8 mouse cellular contexts compared by ENCODE assay signal in genomic region chr2:165287202-165287984, GRCm38 (mm10). TPM values are rescaled to one million over a fixed set of nuclear protein-coding genes. Genes with fewer than 3 reads are reported as not detected.
DNase-seq lines count a peak whose midpoint lies in the region; ATAC-seq and TF ChIP-seq lines count a peak whose summit lies in the region.

TSS of gene Slc35c2 (minus strand) at chr2:165287869.

- peak; percentile 92 for ATAC-seq in forebrain, embryonic 11.5 days (replicated peaks; ENCODE audit: low FRiP score)
- peak; percentile 92 for ATAC-seq in heart, embryonic 16.5 days (replicated peaks; ENCODE audit: extremely low read depth, insufficient read depth, low FRiP score)
- peak; percentile 63 for ATAC-seq in liver, embryonic 15.5 days (ENCODE audit: insufficient read depth)
- peak; percentile 95 for ATAC-seq in neural tube, embryonic 13.5 days (ENCODE audit: low read depth)

- peak; percentile 84 for TF ChIP-seq POLR2A in testis, adult 2 months (IDR thresholded peaks at IDR 0.05; ENCODE audit: control insufficient read depth, low read depth, low read length)

- H3K27ac ChIP-seq in forebrain, embryonic 11.5 days (ENCODE audit: low read depth, low read length), result no peak within 1 kb of the TSS
- H3K27ac ChIP-seq in heart, embryonic 16.5 days (ENCODE audit: low read length), result peak within 1 kb of the TSS; percentile 71
- peak within 1 kb of the TSS; percentile 72 for H3K27ac ChIP-seq in liver, embryonic 15.5 days (replicated peaks)
- H3K27ac ChIP-seq in neural tube, embryonic 13.5 days (replicated peaks), result peak within 1 kb of the TSS; percentile 82
- peak within 1 kb of the TSS; percentile 63 for H3K27ac ChIP-seq in testis, adult 2 months (ENCODE audit: control insufficient read depth, insufficient read depth, low read depth, low read length)

- peaks cover 6% of the 10 kb centered on the region; the same call in 1 of the 2 replicates for H3K36me3 ChIP-seq in forebrain, embryonic 11.5 days (ENCODE audit: control insufficient read depth, insufficient read depth, low read length)
- H3K36me3 ChIP-seq in heart, embryonic 16.5 days (ENCODE audit: control insufficient read depth, insufficient read depth), result peaks cover 16% of the 10 kb centered on the region
- H3K36me3 ChIP-seq in liver, embryonic 15.5 days (replicated peaks), result peaks cover 25% of the 10 kb centered on the region
- H3K36me3 ChIP-seq in neural tube, embryonic 13.5 days, result peaks cover 43% of the 10 kb centered on the region
- H3K36me3 ChIP-seq in testis, adult 2 months (ENCODE audit: control insufficient read depth, insufficient read depth, low read length), result no peaks in the 10 kb centered on the region

- H3K4me2 ChIP-seq in forebrain, embryonic 11.5 days (ENCODE audit: low read depth, low read length, severe bottlenecking), result peak within 1 kb of the TSS; percentile 97
- peak within 1 kb of the TSS; percentile 92 for H3K4me2 ChIP-seq in heart, embryonic 16.5 days (ENCODE audit: low read depth, low read length)
- H3K4me2 ChIP-seq in liver, embryonic 15.5 days, result peak within 1 kb of the TSS; percentile 92
- H3K4me2 ChIP-seq in neural tube, embryonic 13.5 days, result peak within 1 kb of the TSS; percentile 88

- peak within 1 kb of the TSS; percentile 75 for H3K9ac ChIP-seq in forebrain, embryonic 11.5 days (ENCODE audit: low read length)
- H3K9ac ChIP-seq in heart, embryonic 16.5 days (ENCODE audit: low read length), result peak within 1 kb of the TSS; percentile 71
- peak within 1 kb of the TSS; percentile 57 for H3K9ac ChIP-seq in liver, embryonic 15.5 days
- H3K9ac ChIP-seq in neural tube, embryonic 13.5 days, result peak within 1 kb of the TSS; percentile 75

- H3K27me3 ChIP-seq in forebrain, embryonic 11.5 days (ENCODE audit: control insufficient read depth, insufficient read depth, low read length), result no peaks in the 10 kb centered on the region
- no peaks in the 10 kb centered on the region for H3K27me3 ChIP-seq in heart, embryonic 16.5 days (ENCODE audit: control insufficient read depth, insufficient read depth, low read length)
- H3K27me3 ChIP-seq in liver, embryonic 15.5 days, result no peaks in the 10 kb centered on the region
- no peaks in the 10 kb centered on the region for H3K27me3 ChIP-seq in neural tube, embryonic 13.5 days
- H3K27me3 ChIP-seq in testis, adult 2 months (ENCODE audit: control insufficient read depth, insufficient read depth, low read length), result no peaks in the 10 kb centered on the region

- H3K4me1 ChIP-seq in forebrain, embryonic 11.5 days (replicated peaks; ENCODE audit: control insufficient read depth, insufficient read depth, low read length), result peaks cover 8% of the 10 kb centered on the region
- H3K4me1 ChIP-seq in heart, embryonic 16.5 days (ENCODE audit: control insufficient read depth, insufficient read depth, low read length), result peaks cover 13% of the 10 kb centered on the region
- peaks cover 49% of the 10 kb centered on the region for H3K4me1 ChIP-seq in liver, embryonic 15.5 days (replicated peaks)
- H3K4me1 ChIP-seq in neural tube, embryonic 13.5 days (replicated peaks), result peaks cover 33% of the 10 kb centered on the region
- peaks cover 12% of the 10 kb centered on the region for H3K4me1 ChIP-seq in testis, adult 2 months (ENCODE audit: control insufficient read depth, insufficient read depth, low read length)

- no peak for TF ChIP-seq CTCF in testis, adult 2 months (IDR thresholded peaks at IDR 0.05; ENCODE audit: control insufficient read depth, insufficient read depth, insufficient replicate concordance, low read depth, low read length)

- H3K9me3 ChIP-seq in forebrain, embryonic 11.5 days (ENCODE audit: control insufficient read depth, low read length), result no peaks in the 10 kb centered on the region
- no peaks in the 10 kb centered on the region for H3K9me3 ChIP-seq in heart, embryonic 16.5 days (replicated peaks; ENCODE audit: control insufficient read depth, low read length)
- H3K9me3 ChIP-seq in liver, embryonic 15.5 days (replicated peaks), result no peaks in the 10 kb centered on the region
- no peaks in the 10 kb centered on the region for H3K9me3 ChIP-seq in neural tube, embryonic 13.5 days

- peak within 1 kb of the TSS; percentile 76 for H3K4me3 ChIP-seq in forebrain, embryonic 11.5 days (ENCODE audit: low read depth, low read length)
- peak within 1 kb of the TSS; percentile 60 for H3K4me3 ChIP-seq in heart, embryonic 16.5 days (ENCODE audit: low read length)
- peak within 1 kb of the TSS; percentile 68 for H3K4me3 ChIP-seq in liver, embryonic 15.5 days (replicated peaks)
- H3K4me3 ChIP-seq in neural tube, embryonic 13.5 days, result peak within 1 kb of the TSS; percentile 63
- peak within 1 kb of the TSS; percentile 87 for H3K4me3 ChIP-seq in testis, adult 2 months (ENCODE audit: control insufficient read depth, low read depth, low read length)

- DNase-seq in CD8-positive naive resting alpha-beta T cell, adult 2 months (ENCODE audit: low read depth in 2 of 2, low spot score in 2 of 2), result peak; percentile 71 to 85
- peak; percentile 73 for DNase-seq in c-Kit-positive CD71-negative TER-119-negative erythroid progenitor cells, embryonic 14.5 days (ENCODE audit: low read depth)
- DNase-seq in forebrain, embryonic 11.5 days (ENCODE audit: low spot score), result peak; percentile 95
- DNase-seq in kidney, postnatal 36 days, result peak; percentile 93 to 97

- 1% methylated on average over 49 of the region's 49 CpGs for WGBS in forebrain, embryonic 11.5 days
- WGBS in heart, embryonic 16.5 days, result under 1% methylated on average over 49 of the region's 49 CpGs
- whole genome bisulfite sequencing in liver, embryonic 15.5 days (ENCODE audit: insufficient replicate concordance), result under 1% methylated on average over 49 of the region's 49 CpGs
- 1% methylated on average over 49 of the region's 49 CpGs for WGBS in neural tube, embryonic 13.5 days

RNA-seq across cellular contexts. Expression of gene Slc35c2, which starts in this region (rescaled TPM):
- 54.3 and 62.7 TPM in 2 replicates for polyA plus RNA-seq in forebrain, embryonic 11.5 days (2014; fragmentation: Nextera tagmentation; extraction: Ambion mirVana)
- 40.4 and 43.9 TPM in 2 replicates for polyA plus RNA-seq in heart, embryonic 16.5 days (2015; fragmentation: Nextera tagmentation; extraction: Ambion mirVana)
- polyA plus RNA-seq in liver, embryonic 15.5 days (2015; fragmentation: Nextera tagmentation; extraction: Ambion mirVana), result 39.1 and 47.7 TPM in 2 replicates
- polyA plus RNA-seq in neural tube, embryonic 13.5 days (2015; fragmentation: Nextera tagmentation; extraction: Ambion mirVana), result 51.3 and 57.3 TPM in 2 replicates
- polyA plus RNA-seq in testis, adult 2 months (2012; rRNA removed), result 55.2 and 58.7 TPM in 2 replicates
